Mouse (Mus musculus): ENCODE measurements around the gene Pik3r2. TPM values are rescaled to one million over a fixed set of nuclear protein-coding genes. Genes with fewer than 3 reads are reported as not detected.

Pik3r2 gene
- polyA plus RNA-seq, 1 experiment from 2014 or later: 13.9 TPM

- 52% methylated on average over 4 of the region's 4 CpGs for WGBS (ENCODE audit: insufficient replicate concordance)
- no peak overlapping the region for H3K27ac ChIP-seq (ENCODE audit: low read length)
- no peak overlapping the region for H3K4me3 ChIP-seq (ENCODE audit: low read depth, low read length)
- H3K9me3 ChIP-seq (replicated peaks; ENCODE audit: control insufficient read depth, low read length): no peaks in the 10 kb centered on the region
- H3K4me1 ChIP-seq (ENCODE audit: control insufficient read depth, low read depth, low read length): peaks cover 16% of the 10 kb centered on the region
- H3K4me2 ChIP-seq (ENCODE audit: low read depth, low read length): no peak overlapping the region
- H3K27me3 ChIP-seq (ENCODE audit: control insufficient read depth, insufficient read depth, low read depth, low read length): peaks cover 13% of the 10 kb centered on the region
- H3K36me3 ChIP-seq (ENCODE audit: control insufficient read depth, insufficient read depth): no peaks in the 10 kb centered on the region
- no peak overlapping the region for H3K9ac ChIP-seq (ENCODE audit: low read depth, low read length)
- ATAC-seq (ENCODE audit: low read depth): no peak
These were observed 36.4 kb upstream of the Pik3r2 start for GRCm38 (mm10) chr8:70812885-70813284.

GRCm38 (mm10) chr8:70812055-70812454 lies 35.5 kb upstream of the Pik3r2 start:
- Histone ChIP-seq H3K36me3 (ENCODE audit: control insufficient read depth, insufficient read depth) (no peaks in the 10 kb centered on the region), H3K27me3 (ENCODE audit: control insufficient read depth, insufficient read depth, low read depth, low read length) (peaks cover 10% of the 10 kb centered on the region), H3K27ac (ENCODE audit: low read length) (no peak overlapping the region), H3K4me3 (ENCODE audit: low read depth, low read length) (no peak overlapping the region), H3K9ac (ENCODE audit: low read depth, low read length) (no peak overlapping the region), H3K4me2 (ENCODE audit: low read depth, low read length) (no peak overlapping the region), H3K9me3 (replicated peaks; ENCODE audit: control insufficient read depth, low read length) (no peaks in the 10 kb centered on the region), H3K4me1 (ENCODE audit: control insufficient read depth, low read depth, low read length) (peaks cover 19% of the 10 kb centered on the region)
- WGBS (ENCODE audit: insufficient replicate concordance): 52% methylated on average over 4 of the region's 4 CpGs
- ATAC-seq (ENCODE audit: low read depth): no peak

- H3K9ac ChIP-seq (ENCODE audit: low read depth, low read length): no peak overlapping the region
- WGBS (ENCODE audit: insufficient replicate concordance): 42% methylated on average over 20 of the region's 20 CpGs
- H3K27ac ChIP-seq (ENCODE audit: low read length): no peak overlapping the region
These were observed 34.6 kb upstream of the Pik3r2 start for GRCm38 (mm10) chr8:70810962-70811680.

GRCm38 (mm10) chr8:70808955-70809701 lies 32.6 kb upstream of the Pik3r2 start:
- Histone ChIP-seq H3K9me3 (replicated peaks; ENCODE audit: control insufficient read depth, low read length) (no peaks in the 10 kb centered on the region), H3K4me3 (ENCODE audit: low read depth, low read length) (no peak overlapping the region), H3K36me3 (ENCODE audit: control insufficient read depth, insufficient read depth) (no peaks in the 10 kb centered on the region), H3K4me2 (ENCODE audit: low read depth, low read length) (no peak overlapping the region), H3K9ac (ENCODE audit: low read depth, low read length) (no peak overlapping the region), H3K27me3 (ENCODE audit: control insufficient read depth, insufficient read depth, low read depth, low read length) (peaks cover 9% of the 10 kb centered on the region; the same call in 1 of the 2 replicates), H3K4me1 (ENCODE audit: control insufficient read depth, low read depth, low read length) (peaks cover 33% of the 10 kb centered on the region), H3K27ac (ENCODE audit: low read length) (no peak overlapping the region)
- no peak for ATAC-seq (ENCODE audit: low read depth)
- 58% methylated on average over 8 of the region's 8 CpGs for WGBS (ENCODE audit: insufficient replicate concordance)

More at GRCm38 (mm10) chr8:70810962-70811680, 34.6 kb upstream of the Pik3r2 start:
- ATAC-seq (ENCODE audit: low read depth): no peak
- H3K4me1 ChIP-seq (ENCODE audit: control insufficient read depth, low read depth, low read length): peaks cover 18% of the 10 kb centered on the region
- H3K9me3 ChIP-seq (replicated peaks; ENCODE audit: control insufficient read depth, low read length): no peaks in the 10 kb centered on the region
- H3K4me2 ChIP-seq (ENCODE audit: low read depth, low read length): no peak overlapping the region
- no peaks in the 10 kb centered on the region for H3K36me3 ChIP-seq (ENCODE audit: control insufficient read depth, insufficient read depth)
- H3K27me3 ChIP-seq (ENCODE audit: control insufficient read depth, insufficient read depth, low read depth, low read length): peaks cover 4% of the 10 kb centered on the region; the same call in 1 of the 2 replicates
- no peak overlapping the region for H3K4me3 ChIP-seq (ENCODE audit: low read depth, low read length)

- H3K4me2 ChIP-seq (ENCODE audit: low read depth, low read length): peak within 1 kb of the TSS; percentile 22; the same call in 1 of the 2 replicates
- 43% methylated on average over 5 of the region's 5 CpGs for WGBS (ENCODE audit: insufficient replicate concordance)
These were observed 31.7 kb upstream of the Pik3r2 start, which contains the start of gene Il12rb1 for GRCm38 (mm10) chr8:70808239-70808638. Gene Il12rb1, plus strand, starts transcription at chr8:70808449.

GRCm38 (mm10) chr8:70807304-70807703 lies 30.8 kb upstream of the Pik3r2 start:
- no peaks in the 10 kb centered on the region for H3K36me3 ChIP-seq (ENCODE audit: control insufficient read depth, insufficient read depth)
- H3K4me2 ChIP-seq (ENCODE audit: low read depth, low read length): no peak overlapping the region
- H3K27me3 ChIP-seq (ENCODE audit: control insufficient read depth, insufficient read depth, low read depth, low read length): peaks cover 9% of the 10 kb centered on the region; the same call in 1 of the 2 replicates
- H3K9me3 ChIP-seq (replicated peaks; ENCODE audit: control insufficient read depth, low read length): no peaks in the 10 kb centered on the region
- no peak overlapping the region for H3K4me3 ChIP-seq (ENCODE audit: low read depth, low read length)
- H3K9ac ChIP-seq (ENCODE audit: low read depth, low read length): no peak overlapping the region
- no peak for ATAC-seq (ENCODE audit: low read depth)
- peaks cover 47% of the 10 kb centered on the region for H3K4me1 ChIP-seq (ENCODE audit: control insufficient read depth, low read depth, low read length)
- H3K27ac ChIP-seq (ENCODE audit: low read length): peak overlapping the region; percentile 60
- 62% methylated on average over 1 of the region's 1 CpGs for WGBS (ENCODE audit: insufficient replicate concordance)

More at GRCm38 (mm10) chr8:70808239-70808638, 31.7 kb upstream of the Pik3r2 start, which contains the start of gene Il12rb1:
- H3K9ac ChIP-seq (ENCODE audit: low read depth, low read length): no peak within 1 kb of the TSS
- no peak within 1 kb of the TSS for H3K4me3 ChIP-seq (ENCODE audit: low read depth, low read length)
- no peaks in the 10 kb centered on the region for H3K9me3 ChIP-seq (replicated peaks; ENCODE audit: control insufficient read depth, low read length)
- H3K4me1 ChIP-seq (ENCODE audit: control insufficient read depth, low read depth, low read length): peaks cover 42% of the 10 kb centered on the region
- H3K36me3 ChIP-seq (ENCODE audit: control insufficient read depth, insufficient read depth): no peaks in the 10 kb centered on the region
- H3K27me3 ChIP-seq (ENCODE audit: control insufficient read depth, insufficient read depth, low read depth, low read length): peaks cover 9% of the 10 kb centered on the region; the same call in 1 of the 2 replicates
- H3K27ac ChIP-seq (ENCODE audit: low read length): no peak within 1 kb of the TSS; the same call in 1 of the 2 replicates
- ATAC-seq (ENCODE audit: low read depth): no peak

- no peaks in the 10 kb centered on the region for H3K9me3 ChIP-seq (replicated peaks; ENCODE audit: control insufficient read depth, low read length)
- H3K4me3 ChIP-seq (ENCODE audit: low read depth, low read length): no peak overlapping the region
- peak overlapping the region; percentile 60 for H3K27ac ChIP-seq (ENCODE audit: low read length)
- 0 out of 2 replicates have a peak overlapping the region, but pooled peaks have one; percentile 4 for H3K4me2 ChIP-seq (ENCODE audit: low read depth, low read length)
- H3K27me3 ChIP-seq (ENCODE audit: control insufficient read depth, insufficient read depth, low read depth, low read length): peaks cover 9% of the 10 kb centered on the region; the same call in 1 of the 2 replicates
- no peaks in the 10 kb centered on the region for H3K36me3 ChIP-seq (ENCODE audit: control insufficient read depth, insufficient read depth)
- H3K4me1 ChIP-seq (ENCODE audit: control insufficient read depth, low read depth, low read length): peaks cover 49% of the 10 kb centered on the region
- 29% methylated on average over 4 of the region's 4 CpGs for WGBS (ENCODE audit: insufficient replicate concordance)
- ATAC-seq (ENCODE audit: low read depth): no peak
- no peak overlapping the region for H3K9ac ChIP-seq (ENCODE audit: low read depth, low read length)
These were observed 30.0 kb upstream of the Pik3r2 start for GRCm38 (mm10) chr8:70806541-70806940.

- peaks cover 49% of the 10 kb centered on the region for H3K4me1 ChIP-seq (ENCODE audit: control insufficient read depth, low read depth, low read length)
These were observed 28.1 kb upstream of the Pik3r2 start, which contains the start of gene Mast3 for GRCm38 (mm10) chr8:70804481-70805206. Gene Mast3, minus strand, starts transcription at chr8:70805054.

More at GRCm38 (mm10) chr8:70804481-70805206, 28.1 kb upstream of the Pik3r2 start, which contains the start of gene Mast3:
- no peaks in the 10 kb centered on the region for H3K9me3 ChIP-seq (replicated peaks; ENCODE audit: control insufficient read depth, low read length)
- peak within 1 kb of the TSS; percentile 68 for H3K4me3 ChIP-seq (ENCODE audit: low read depth, low read length)
- H3K27me3 ChIP-seq (ENCODE audit: control insufficient read depth, insufficient read depth, low read depth, low read length): peaks cover 18% of the 10 kb centered on the region
- peak within 1 kb of the TSS; percentile 73 for H3K27ac ChIP-seq (ENCODE audit: low read length)
- H3K36me3 ChIP-seq (ENCODE audit: control insufficient read depth, insufficient read depth): no peaks in the 10 kb centered on the region
- WGBS (ENCODE audit: insufficient replicate concordance): 1% methylated on average over 44 of the region's 45 CpGs
- H3K4me2 ChIP-seq (ENCODE audit: low read depth, low read length): peak within 1 kb of the TSS; percentile 99
- peak; percentile 95 for ATAC-seq (ENCODE audit: low read depth)
- H3K9ac ChIP-seq (ENCODE audit: low read depth, low read length): peak within 1 kb of the TSS; percentile 48

All from liver, embryonic 16.5 days (tissue).